Mouse (Mus musculus) heart, adult 8-10 months (tissue): ENCODE data around the gene Tnfsf10. TPM values are rescaled to one million over a fixed set of nuclear protein-coding genes. Genes with fewer than 3 reads are reported as not detected.

Source experiments
- DNase-seq: peaks from one replicate; pipeline ENCODE4 v3.0.0; 2022; ENCODE audit warnings: low spot score
- total RNA-seq, 4 experiments: library from RNA; stranded (reverse); gene quantifications; 2 replicates each; pipeline ENCODE4 v1.2.4; 2022

Gene Tnfsf10
- total RNA-seq, 4 experiments from 2014 or later, result 7.8 to 9.9 (median 9.6) TPM

DNA sequence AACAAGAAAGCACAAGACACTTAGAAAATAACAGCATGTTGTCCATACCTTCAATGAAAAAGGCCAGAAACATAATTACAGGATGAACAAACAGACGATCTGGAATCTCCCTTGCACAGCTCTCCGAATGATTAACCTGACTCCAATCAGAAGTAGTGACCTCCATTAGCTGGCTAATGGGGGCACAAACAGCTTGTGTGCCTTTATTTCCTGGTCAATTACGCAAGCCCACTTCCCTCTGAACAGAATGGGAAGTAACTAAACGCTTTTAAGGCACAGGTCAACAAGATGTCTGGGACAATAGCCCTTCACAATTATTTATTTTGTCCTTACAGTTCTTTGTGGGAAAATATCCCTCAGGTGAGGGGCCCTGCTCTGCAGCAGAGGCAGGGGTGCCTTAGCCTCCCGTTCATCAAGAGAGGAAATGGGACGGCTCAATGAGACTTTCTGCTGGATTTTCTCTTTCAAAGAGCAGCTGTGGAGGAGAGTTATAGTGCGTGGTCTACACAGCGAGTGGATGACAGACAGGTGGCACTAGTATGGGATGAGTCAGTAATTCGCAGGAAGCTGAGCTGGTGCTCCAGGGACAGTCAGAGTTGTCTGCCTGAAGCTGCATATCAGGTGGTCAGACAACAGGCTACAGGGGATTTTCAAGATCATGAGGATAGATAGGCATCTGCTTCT, 14.3 kb upstream of the Tnfsf10 start:
- DNase-seq, result no peak

DNA sequence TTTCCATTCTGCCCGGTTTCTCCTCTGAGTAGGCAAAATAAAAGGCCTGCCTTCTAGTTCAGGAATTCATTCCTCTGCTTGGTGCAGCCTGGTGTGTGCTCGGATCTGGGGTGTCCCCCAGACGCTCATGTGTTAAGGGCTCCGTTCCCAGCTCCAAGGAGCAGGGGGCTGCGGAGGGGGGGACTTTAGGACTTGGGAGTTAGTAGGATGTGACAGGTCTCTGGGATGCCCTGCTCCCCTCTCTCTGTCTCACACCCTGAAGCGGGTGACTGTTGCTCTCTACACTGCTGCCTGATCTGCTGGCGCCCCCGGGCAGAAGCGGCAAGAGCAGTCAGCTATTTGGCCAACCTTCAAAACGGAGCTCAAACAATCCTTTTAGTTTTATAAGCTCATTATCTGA, 10.0 kb upstream of the Tnfsf10 start:
- no peak for DNase-seq

- DNase-seq, result no peak
Measured at GRCm38 (mm10) chr3:27310973-27311372, 5.9 kb upstream of the Tnfsf10 start.

DNA sequence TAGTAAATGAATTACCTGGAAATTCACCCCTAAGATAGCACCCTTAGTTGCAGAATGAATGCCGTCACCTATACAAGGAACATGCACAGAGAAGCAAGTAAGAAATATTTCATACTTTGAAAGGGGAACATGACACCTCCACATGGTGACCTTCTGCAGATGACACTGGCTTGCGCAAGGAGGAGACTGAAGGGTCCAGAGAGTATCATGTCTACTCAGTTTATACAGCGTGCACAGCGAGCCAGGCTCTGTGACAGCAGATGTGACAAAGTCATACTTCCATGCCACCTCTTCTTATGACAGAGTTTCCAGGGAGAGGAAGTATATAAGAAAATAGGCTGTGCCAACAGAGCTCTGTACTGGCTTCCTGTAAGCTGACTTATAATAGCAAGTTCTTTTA, 5.4 kb upstream of the Tnfsf10 start:
- DNase-seq, result no peak

GRCm38 (mm10) chr3:27314506-27315164, 2.2 kb upstream of the Tnfsf10 start:
- no peak for DNase-seq

DNA sequence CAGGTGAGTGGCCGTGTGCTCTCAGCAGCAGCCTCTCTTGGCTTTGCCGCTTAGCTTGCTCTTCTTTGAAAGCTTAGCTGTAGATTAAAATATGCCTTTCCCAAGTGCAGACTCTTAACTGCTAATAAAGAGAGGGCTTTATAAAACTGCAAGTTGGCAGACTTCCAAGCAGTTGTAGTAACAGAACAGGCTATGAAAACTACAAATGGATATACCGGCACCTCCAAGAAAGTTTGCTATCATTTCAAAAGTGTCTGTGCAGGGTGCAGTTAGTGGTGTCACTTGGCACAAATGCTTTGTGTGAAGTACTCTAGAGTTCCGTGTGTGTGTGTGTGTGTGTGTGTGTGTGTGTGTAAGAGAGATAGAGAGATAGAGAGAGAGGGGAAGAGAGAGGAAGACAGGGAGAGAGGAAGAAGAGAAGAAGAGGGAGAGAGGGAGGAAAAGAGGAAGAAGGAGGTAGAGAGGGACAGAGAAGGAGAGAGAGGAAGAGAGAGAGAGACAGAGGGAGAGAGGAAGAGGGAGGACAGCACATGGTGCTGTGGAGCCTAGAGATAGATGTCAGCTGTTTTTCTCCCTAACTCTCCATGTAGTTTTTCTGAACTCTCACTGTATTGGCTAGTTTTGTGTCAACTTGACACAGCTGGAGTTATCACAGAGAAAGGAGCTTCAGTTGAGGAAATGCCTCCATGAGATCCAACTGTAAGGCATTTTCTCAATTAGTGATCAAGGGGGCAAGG, 628 bp downstream of the Tnfsf10 start:
- DNase-seq, result no peak

GRCm38 (mm10) chr3:27319650-27320049, 2.8 kb downstream of the Tnfsf10 start:
- DNase-seq, result no peak

DNA sequence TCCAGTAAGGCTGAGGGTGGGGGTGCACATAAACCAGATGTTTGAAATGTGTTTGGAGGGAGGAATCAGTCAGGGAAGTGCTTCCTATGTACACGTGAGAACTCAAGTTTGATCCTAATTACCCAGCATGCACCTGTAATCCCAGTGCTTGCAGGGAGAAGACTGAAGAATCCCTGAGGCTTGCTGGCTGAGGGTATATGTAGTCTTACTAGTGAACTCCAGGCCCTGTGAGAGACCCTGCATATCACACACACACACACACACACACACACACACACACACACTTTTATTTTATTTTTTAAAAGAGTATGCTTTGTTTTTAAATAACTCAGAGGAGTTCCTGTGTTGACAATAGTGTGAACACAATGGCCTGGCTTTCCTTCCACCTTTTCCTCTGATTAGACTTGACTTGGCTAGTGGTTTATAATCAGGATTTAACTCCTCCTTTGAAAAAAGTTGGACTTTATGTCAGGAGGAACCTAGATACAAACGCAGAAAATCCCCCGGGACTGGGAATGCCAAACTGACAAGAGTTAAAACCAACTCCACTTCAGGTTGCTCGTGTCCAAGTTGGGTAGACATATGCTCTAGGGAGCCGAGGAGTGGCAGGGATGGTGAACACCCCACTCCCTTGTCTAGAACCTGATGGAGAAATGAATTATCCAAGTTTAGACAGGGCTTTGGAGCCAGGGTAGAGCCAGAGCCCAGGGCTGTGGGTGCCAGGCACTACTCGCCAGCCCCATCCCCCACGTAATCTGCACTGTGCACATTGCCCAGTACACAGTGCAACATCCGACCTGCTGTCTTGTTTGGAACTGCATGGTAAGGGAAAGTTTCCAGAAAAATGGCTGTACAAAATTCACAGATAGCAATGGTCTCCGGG, 4.0 kb downstream of the Tnfsf10 start:
- DNase-seq, result peak; percentile 62

GRCm38 (mm10) chr3:27322591-27322990, 5.8 kb downstream of the Tnfsf10 start:
- no peak for DNase-seq

GRCm38 (mm10) chr3:27323551-27323950, 6.7 kb downstream of the Tnfsf10 start:
- DNase-seq, result peak; percentile 42

DNA sequence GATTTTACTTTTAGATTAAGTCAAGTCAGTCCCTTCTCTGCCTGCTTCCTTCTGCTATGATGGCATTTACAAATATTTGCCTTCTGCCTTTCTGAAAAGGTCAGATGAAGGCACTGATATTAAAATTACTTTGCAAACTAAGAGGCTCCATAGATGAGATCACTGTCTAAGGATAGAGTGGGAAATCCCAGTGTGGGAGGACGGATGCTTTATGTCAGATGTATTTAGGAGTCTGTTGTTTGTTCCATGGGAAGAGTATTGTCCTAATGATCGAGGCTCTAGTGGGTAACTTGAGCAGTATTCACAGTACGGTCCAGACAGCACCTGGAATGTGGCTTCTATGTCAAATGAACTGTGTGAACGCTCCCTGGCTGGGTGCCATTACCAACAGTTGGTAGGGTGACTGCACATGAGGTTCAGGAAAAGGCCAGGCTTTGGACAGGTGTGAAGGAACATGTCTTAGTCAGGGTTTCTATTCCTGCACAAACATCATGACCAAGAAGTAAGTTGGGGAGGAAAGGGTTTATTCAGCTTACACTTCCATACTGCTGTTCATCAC, 9.9 kb downstream of the Tnfsf10 start:
- DNase-seq, result no peak

- no peak for DNase-seq
Measured at GRCm38 (mm10) chr3:27330706-27331105, 13.9 kb downstream of the Tnfsf10 start.

DNA sequence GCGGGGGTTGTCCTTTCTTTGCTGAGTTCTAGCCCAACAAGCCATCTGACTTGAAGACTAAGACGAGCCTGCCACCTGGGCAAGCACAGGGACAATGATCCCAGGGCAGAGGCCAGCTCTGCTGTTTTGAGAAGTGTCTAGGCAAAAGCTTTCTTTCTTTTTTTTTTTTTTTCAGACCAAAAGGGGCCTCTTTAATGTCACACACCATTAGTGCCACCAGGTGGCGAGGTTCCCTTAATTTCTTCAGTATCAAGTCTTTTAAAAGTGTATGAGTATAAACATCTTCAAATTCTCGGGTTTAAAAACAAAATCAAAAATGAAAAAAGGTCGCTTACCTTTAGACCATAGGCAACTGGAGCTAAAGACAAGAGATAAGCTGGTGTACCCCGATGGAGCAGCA, 21.6 kb downstream of the Tnfsf10 start:
- DNase-seq, result peak; percentile 54

DNA sequence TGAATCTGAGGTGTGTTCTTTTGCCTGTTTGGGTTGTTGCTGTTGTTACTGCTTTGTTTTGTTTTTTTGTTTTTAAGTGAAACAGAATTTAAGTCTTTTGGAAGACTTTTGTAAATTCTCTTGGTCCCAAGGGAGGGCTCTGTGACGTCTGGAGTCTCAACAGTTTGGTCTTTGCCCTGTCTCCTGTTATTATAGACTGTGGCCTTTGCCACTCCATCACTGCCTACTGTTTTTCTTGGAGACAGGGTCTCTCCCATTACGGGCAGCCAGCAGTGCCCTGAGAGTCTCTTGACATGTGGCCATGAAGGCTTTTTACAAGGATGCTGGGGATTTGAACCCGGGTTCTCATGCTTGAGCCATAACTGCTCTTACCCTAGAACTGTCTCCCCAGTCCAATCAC, 22.1 kb downstream of the Tnfsf10 start:
- DNase-seq, result no peak

GRCm38 (mm10) chr3:27340757-27341156, 23.9 kb downstream of the Tnfsf10 start:
- DNase-seq, result no peak

GRCm38 (mm10) chr3:27342462-27342861, 25.6 kb downstream of the Tnfsf10 start:
- DNase-seq, result no peak

- DNase-seq, result peak; percentile 65
Measured at GRCm38 (mm10) chr3:27345526-27345925, 28.7 kb downstream of the Tnfsf10 start.

- DNase-seq, result no peak
Measured at GRCm38 (mm10) chr3:27348462-27348861, 31.6 kb downstream of the Tnfsf10 start.

GRCm38 (mm10) chr3:27351105-27351504, 34.3 kb downstream of the Tnfsf10 start:
- DNase-seq, result peak; percentile 13

DNA sequence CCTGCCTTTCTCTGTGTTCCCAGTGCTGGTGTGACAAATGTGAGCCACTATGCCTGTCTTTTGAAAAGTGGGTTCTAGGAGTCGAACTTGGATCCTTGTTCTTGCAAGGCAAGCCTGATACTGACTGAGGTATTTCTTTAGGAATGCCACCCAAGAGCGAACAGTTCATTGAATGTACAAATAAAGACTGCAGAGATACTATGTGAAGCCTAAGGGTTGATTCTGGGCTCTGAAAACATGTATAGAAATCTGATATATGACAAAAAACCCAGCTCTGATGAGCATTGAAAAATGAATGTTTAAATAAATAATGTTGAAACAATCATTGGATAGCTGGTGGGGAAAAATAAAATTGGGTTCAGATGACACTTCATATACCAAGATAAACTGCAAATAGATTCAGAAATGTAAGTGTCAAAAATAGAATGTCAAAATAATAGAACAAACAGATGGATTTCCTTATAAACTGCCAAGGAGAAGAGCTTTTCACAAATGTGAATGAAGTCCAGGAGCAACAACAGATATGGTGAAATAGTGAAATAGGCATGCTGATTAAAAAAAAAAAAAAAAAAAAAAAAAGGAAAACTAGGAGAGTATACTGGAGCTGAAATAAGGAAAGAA, 42.4 kb downstream of the Tnfsf10 start:
- no peak for DNase-seq

DNA sequence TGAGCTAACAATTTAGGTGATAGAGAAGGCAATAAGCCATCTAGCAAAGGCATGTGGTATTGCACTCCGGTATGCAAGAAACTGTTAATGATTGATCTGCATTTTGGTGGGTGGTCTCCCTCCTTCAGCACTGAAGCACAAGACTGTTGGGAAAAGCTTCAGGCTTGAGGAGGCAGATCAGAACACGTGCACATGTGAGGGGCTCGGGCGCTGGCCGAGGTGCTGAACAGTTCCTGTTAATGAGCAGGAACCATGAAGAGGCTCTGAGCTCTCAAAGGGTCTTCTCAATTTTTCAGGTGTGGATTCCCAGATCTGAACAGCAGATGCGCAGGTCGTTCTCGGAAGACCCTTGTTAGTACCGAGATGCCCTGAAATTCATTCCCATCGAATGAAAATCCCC, 53.3 kb downstream of the Tnfsf10 start:
- DNase-seq, result no peak
